Mouse (Mus musculus) hindbrain, embryonic 12.5 days (tissue): Measurements from ENCODE around the gene Nfkbid. TPM values are rescaled to one million over a fixed set of nuclear protein-coding genes. Genes with fewer than 3 reads are reported as not detected.
A peak's percentile ranks its signal among the peaks of the same experiment; 100 is the strongest.
"Not testable (repeated sequence)": the region's sequence is repeated elsewhere in the genome, so short reads cannot be mapped to it uniquely, and the experiment has no call there.

Experiments
- ATAC-seq: fragments of 200-750 bp; cut with Nextera tagmentation; 2 replicates; pipeline ENCODE4 v1.8.0; 2017; ENCODE audit warnings: moderate TSS enrichment; ENCODE audit not compliant: low FRiP score
- H3K27ac ChIP-seq: fragments of 300-500 bp; sonication (generic); 2 replicates; pipeline ENCODE4 v1.5.1; 2016; ENCODE audit warnings: mild to moderate bottlenecking
- H3K27me3 ChIP-seq: fragments of 300-500 bp; sonication (generic); 2 replicates; pipeline ENCODE4 v1.6.1; 2016; ENCODE audit warnings: mild to moderate bottlenecking
- H3K36me3 ChIP-seq: fragments of 300-500 bp; sonication (generic); 2 replicates; pipeline ENCODE4 v1.6.1; 2016; ENCODE audit warnings: mild to moderate bottlenecking
- H3K4me1 ChIP-seq: fragments of 300-500 bp; sonication (generic); 2 replicates; pipeline ENCODE4 v1.6.1; 2016
- H3K4me2 ChIP-seq: fragments of 300-500 bp; sonication (generic); replicated peaks from 2 replicates; pipeline ENCODE4 v1.6.1; 2016; ENCODE audit warnings: mild to moderate bottlenecking
- H3K4me3 ChIP-seq: fragments of 300-500 bp; sonication (generic); 2 replicates; pipeline ENCODE4 v1.5.1; 2016; ENCODE audit warnings: mild to moderate bottlenecking
- H3K9ac ChIP-seq: fragments of 300-500 bp; sonication (generic); 2 replicates; pipeline ENCODE4 v1.6.1; 2016; ENCODE audit warnings: mild to moderate bottlenecking, moderate library complexity
- H3K9me3 ChIP-seq: fragments of 300-500 bp; sonication (generic); replicated peaks from 2 replicates; pipeline ENCODE4 v1.6.1; 2016; ENCODE audit warnings: mild to moderate bottlenecking
- WGBS: fragments of 180-500 bp; shearing (Covaris S2); methylation state at CpG from one replicate; pipeline ENCODE4 v1.1.7; 2016; 5-methylcytosine and 5-hydroxymethylcytosine counted together
- polyA plus RNA-seq: library from polyadenylated mRNA; unstranded; fragments of >200 nt; fragmentation: Nextera tagmentation; extraction: Ambion mirVana; gene quantifications from 2 replicates; pipeline ENCODE4 v1.2.1, GENCODE M21; 2016

The Nfkbid gene
- polyA plus RNA-seq, 1 experiment from 2014 or later: 1.3 TPM

DNA sequence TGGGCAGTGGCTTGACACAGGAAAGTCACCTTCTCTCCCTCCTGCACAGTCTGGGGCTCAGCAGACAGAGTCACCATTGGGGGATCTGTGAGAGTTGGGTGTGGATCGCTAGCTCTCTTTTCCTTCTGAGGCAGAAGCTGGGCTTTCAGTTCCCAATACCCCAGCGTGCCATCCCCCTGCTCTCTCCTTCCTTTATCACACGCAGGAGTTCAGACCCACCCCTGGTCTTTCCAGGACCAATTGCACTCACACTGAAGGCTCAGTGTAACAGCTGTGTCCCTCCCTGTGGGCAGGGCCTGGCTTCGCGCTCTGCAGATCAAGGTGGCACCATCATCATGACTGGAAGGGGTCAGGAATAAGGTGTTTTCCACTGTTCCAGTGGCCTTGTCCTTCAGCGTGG is 32.7 kb downstream of the Nfkbid start:
- Histone ChIP-seq H3K4me3 (peak overlapping the region; percentile 20), H3K9ac (no peak overlapping the region), H3K27me3 (peaks cover 80% of the 10 kb centered on the region), H3K4me1 (peaks cover 41% of the 10 kb centered on the region), H3K27ac (no peak overlapping the region), H3K9me3 (no peaks in the 10 kb centered on the region), H3K36me3 (no peaks in the 10 kb centered on the region), H3K4me2 (peak overlapping the region; percentile 42)
- WGBS: 5% methylated on average over 6 of the region's 6 CpGs
- ATAC-seq: no peak

DNA sequence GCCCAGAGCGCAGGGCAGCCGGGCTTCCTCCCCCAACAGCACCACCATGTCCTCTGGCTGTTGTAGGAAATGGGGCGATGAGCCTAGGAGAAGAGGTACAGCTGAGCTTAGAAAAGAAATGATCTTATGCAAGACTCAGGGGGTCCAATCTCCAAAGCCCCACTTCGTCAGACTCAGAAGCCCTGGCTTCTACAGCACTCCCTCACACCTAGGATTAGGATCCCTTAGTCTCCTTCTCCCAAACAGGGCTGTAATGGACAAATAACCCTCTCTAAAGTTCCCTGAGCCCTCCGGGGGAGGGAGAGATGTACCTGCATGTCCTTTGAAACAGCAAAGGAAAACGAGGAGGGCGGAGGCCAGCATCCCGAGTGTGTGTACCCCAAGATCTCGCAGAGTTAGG is 35.0 kb downstream of the Nfkbid start:
- Histone ChIP-seq H3K4me3 (peak overlapping the region; percentile 30), H3K9ac (peak overlapping the region; percentile 32), H3K4me1 (peaks cover 46% of the 10 kb centered on the region), H3K36me3 (no peaks in the 10 kb centered on the region), H3K9me3 (no peaks in the 10 kb centered on the region), H3K27ac (peak overlapping the region; percentile 13; the same call in 1 of the 2 replicates), H3K4me2 (peak overlapping the region; percentile 53), H3K27me3 (peaks cover 93% of the 10 kb centered on the region)
- ATAC-seq: no peak
- WGBS: under 1% methylated on average over 9 of the region's 9 CpGs

DNA sequence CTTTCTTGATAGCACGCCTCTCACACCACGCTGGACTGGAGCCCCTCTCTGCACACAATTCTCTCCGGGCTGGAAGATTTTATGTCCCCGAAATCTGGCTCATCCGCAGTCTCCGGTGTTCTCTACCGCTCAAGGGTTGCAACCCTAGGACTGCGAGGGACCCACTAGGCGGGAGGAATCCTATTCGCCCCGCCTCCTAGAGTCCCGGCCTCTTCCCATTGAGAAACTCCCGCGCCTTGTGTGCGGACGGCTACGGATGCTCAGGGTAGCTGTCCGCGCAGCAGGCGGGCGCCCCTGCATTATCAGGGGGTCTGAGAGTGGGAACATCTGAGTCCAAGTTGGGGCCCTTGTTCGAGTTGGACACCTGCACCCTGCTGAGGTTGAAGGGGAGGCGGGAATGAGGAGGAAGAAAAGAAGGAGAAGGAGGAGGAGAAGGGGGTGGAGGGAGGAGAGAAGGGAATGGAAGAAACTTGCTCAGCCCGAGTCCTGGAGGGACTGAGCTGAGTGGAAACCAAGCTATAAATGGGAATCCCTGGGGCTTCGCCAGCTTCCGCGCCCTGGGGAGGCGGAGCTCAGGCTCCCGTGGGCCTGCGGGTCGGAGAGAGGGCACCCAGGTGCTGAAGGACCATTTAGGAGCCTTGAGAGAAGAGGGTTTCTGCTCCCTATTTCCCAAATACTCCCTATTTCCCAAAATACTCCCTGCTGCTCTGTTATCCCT is 35.5 kb downstream of the Nfkbid start:
- Histone ChIP-seq H3K27ac (peak overlapping the region; percentile 69; the same call in 1 of the 2 replicates), H3K9ac (peak overlapping the region; percentile 32; the same call in 1 of the 2 replicates), H3K4me2 (peak overlapping the region; percentile 53), H3K36me3 (no peaks in the 10 kb centered on the region), H3K27me3 (peaks cover 95% of the 10 kb centered on the region), H3K4me1 (peaks cover 46% of the 10 kb centered on the region), H3K4me3 (peak overlapping the region; percentile 30), H3K9me3 (no peaks in the 10 kb centered on the region)
- under 1% methylated on average over 31 of the region's 31 CpGs for WGBS
- ATAC-seq: peak; percentile 43

DNA sequence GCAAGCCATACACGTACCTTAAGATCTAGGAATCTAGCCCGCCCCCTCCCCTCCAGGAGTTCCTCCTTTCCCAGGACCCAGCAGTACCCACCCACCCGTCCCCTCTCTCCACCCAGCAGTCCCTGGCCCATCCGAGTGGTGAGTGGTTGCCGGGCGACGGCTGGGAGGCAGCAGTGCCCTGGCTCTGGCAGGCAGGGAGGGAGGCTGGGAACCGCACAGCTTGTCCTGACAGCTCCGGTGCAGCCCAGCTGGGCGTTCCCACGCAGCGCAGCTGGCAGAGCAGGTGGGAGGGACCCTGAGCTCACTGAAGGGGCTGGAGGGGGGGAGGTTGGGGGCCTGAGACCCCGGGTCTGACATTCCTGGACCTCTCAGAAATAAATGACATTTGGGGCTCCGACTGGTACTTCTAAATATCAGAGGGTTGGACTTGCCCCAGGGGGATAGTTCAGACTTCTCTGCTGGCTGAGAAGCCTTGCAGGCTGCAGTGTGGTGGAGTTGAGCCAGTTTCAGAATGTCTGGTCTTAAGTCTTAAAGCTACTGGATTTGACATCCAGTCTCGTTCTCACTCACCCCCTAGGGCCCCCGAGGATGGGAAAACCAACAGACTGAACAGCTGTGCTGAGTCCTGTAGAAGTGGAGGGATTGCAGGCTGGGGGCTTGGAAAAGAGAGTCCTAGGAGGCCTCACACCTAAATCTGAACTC is 36.2 kb downstream of the Nfkbid start, which contains the start of the genes Kirrel2 and Nphs1:
TSS of gene Kirrel2 (minus strand) at position 62 of the 702 bp plus-strand sequence.
TSS of gene Nphs1 (plus strand) at position 687 of the 702 bp plus-strand sequence.
- H3K27ac ChIP-seq: peak within 1 kb of the TSS; percentile 69
- H3K4me2 ChIP-seq: peak within 1 kb of the TSS; percentile 53
- peak within 1 kb of the TSS; percentile 30 for H3K4me3 ChIP-seq
- H3K27me3 ChIP-seq: peaks cover 97% of the 10 kb centered on the region
- H3K9ac ChIP-seq: peak within 1 kb of the TSS; percentile 32; the same call in 1 of the 2 replicates
- peak; percentile 91 for ATAC-seq
- peaks cover 46% of the 10 kb centered on the region for H3K4me1 ChIP-seq
- no peaks in the 10 kb centered on the region for H3K9me3 ChIP-seq
- 1% methylated on average over 16 of the region's 16 CpGs for WGBS
- no peaks in the 10 kb centered on the region for H3K36me3 ChIP-seq

DNA sequence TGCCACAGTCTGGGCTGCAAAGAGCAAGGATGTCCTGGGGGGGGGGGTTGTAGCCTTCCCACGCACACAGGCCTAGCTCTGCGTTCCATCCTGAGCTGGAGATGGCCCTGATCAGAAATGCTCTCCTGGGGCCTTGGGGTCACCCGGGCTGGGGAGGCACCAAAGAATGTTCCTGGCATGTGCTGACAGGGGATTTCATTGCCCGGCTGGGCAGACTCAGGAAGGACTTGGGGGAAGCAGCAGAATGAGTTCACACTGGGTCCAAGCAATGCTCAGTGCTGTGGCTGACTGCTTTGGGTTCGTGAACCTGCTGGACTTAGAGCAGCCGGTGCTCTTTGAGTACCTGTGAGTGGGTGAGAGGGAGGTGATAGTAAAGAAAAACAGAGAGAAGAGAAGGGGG is 38.0 kb downstream of the Nfkbid start:
- 19% methylated on average over 6 of the region's 6 CpGs for WGBS
- Histone ChIP-seq H3K36me3 (no peaks in the 10 kb centered on the region), H3K9ac (no peak overlapping the region), H3K4me1 (peaks cover 34% of the 10 kb centered on the region), H3K4me3 (no peak overlapping the region), H3K27me3 (peaks cover 96% of the 10 kb centered on the region), H3K27ac (peak overlapping the region; percentile 9; the same call in 1 of the 2 replicates), H3K4me2 (no peak overlapping the region; the same call in 1 of the 2 replicates), H3K9me3 (no peaks in the 10 kb centered on the region)
- ATAC-seq: no peak

DNA sequence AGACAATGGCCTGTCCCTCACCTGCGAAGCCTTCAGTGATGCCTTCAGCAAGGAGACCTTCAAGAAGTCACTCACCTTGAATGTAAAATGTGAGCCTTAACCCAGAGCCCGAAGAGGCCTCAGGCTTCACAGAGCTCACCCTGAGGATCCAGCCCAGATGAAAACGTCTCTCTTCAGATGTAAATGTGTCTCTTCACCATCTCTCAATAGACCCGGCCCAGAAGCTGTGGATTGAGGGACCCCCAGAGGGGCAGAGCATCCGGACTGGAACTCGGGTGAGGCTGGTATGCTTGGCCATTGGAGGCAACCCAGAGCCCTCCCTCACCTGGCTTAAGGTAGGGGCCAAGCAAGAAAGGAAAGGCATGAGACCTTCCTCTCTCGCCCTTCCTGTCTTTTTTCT is 42.0 kb downstream of the Nfkbid start:
- no peak for ATAC-seq
- Histone ChIP-seq H3K4me2 (no peak overlapping the region), H3K4me3 (no peak overlapping the region), H3K27ac (no peak overlapping the region), H3K27me3 (peaks cover 98% of the 10 kb centered on the region), H3K9me3 (no peaks in the 10 kb centered on the region), H3K36me3 (no peaks in the 10 kb centered on the region), H3K9ac (no peak overlapping the region), H3K4me1 (peaks cover 21% of the 10 kb centered on the region)
- WGBS: 30% methylated on average over 7 of the region's 7 CpGs

DNA sequence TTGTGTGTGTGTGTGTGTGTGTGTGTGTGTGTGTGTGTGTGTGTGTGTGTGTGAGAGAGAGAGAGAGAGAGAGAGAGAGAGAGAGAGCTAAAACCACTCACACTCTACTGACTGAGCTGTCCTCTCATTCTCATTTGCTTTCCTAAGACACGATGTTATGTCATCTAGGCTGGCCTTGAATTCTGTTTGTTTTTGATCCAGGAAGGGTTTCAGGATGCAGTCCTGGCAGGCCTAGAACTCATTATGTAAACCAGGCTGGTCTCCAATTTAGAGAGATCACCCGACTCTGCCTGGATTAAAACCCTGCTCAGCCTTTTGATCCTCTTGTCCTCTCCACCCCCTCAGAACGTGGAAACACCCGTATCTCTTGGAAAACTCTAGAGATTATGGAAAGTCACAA is 42.5 kb downstream of the Nfkbid start:
- Histone ChIP-seq H3K9me3 (no peaks in the 10 kb centered on the region), H3K27me3 (peaks cover 95% of the 10 kb centered on the region), H3K4me1 (peaks cover 17% of the 10 kb centered on the region), H3K27ac (no peak overlapping the region), H3K4me3 (no peak overlapping the region), H3K9ac (no peak overlapping the region), H3K4me2 (no peak overlapping the region), H3K36me3 (no peaks in the 10 kb centered on the region)
- no peak for ATAC-seq
- WGBS: 29% methylated on average over 4 of the region's 4 CpGs

DNA sequence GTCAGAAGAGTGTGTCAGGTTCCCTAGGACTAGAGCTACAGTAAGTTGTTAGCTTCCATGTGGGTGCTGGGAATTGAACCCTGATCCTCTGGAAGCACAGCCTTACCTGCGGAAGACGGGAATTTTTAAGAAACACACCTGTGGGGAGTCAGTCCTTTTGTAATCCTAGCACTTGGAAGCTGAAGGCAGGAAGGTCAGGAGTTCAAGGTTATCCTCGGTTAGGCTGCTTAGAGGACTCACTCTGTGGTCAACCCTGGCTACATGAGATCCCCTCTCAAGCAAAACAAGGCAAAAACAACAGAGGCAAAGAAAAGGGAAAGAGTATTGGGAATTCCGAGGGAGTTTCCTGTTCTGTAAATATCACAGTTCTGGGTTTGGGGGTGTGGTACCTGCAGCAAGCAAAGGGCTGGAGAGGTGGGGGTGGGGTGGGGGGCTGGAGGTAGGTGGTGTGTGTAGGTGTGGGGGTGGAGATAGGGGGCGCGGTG is 43.3 kb downstream of the Nfkbid start:
- Histone ChIP-seq H3K9ac (no peak overlapping the region; the same call in 1 of the 2 replicates), H3K4me1 (peaks cover 11% of the 10 kb centered on the region), H3K27me3 (peaks cover 86% of the 10 kb centered on the region), H3K27ac (no peak overlapping the region), H3K4me2 (no peak overlapping the region), H3K36me3 (no peaks in the 10 kb centered on the region), H3K4me3 (peak overlapping the region; percentile 4; the same call in 1 of the 2 replicates), H3K9me3 (no peaks in the 10 kb centered on the region)
- 10% methylated on average over 6 of the region's 6 CpGs for WGBS
- ATAC-seq: no peak

DNA sequence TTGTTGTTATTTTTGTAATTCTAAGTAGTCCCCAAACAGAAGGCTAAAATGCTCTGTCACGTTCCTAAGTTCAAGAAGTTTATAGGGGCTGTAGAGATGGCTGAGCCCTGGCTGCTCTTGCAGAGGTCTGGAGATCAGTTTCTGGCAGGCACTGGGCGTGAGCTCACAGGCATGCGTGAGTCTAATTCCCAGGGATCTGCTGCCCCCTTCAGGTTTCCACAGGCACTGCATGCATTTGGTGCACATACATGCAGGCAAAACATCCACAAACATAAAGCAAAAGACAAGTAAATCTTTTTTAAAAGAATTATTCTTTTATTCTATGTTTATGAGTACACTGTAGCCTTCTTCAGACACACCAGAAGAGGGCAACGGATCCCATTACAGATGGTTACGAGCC is 50.9 kb downstream of the Nfkbid start:
- Histone ChIP-seq H3K4me2 (no peak overlapping the region), H3K9me3 (no peaks in the 10 kb centered on the region), H3K27me3 (peaks cover 13% of the 10 kb centered on the region), H3K36me3 (no peaks in the 10 kb centered on the region), H3K4me1 (peaks cover 3% of the 10 kb centered on the region), H3K4me3 (no peak overlapping the region), H3K27ac (no peak overlapping the region), H3K9ac (no peak overlapping the region)
- 52% methylated on average over 5 of the region's 5 CpGs for WGBS
- ATAC-seq: no peak

DNA sequence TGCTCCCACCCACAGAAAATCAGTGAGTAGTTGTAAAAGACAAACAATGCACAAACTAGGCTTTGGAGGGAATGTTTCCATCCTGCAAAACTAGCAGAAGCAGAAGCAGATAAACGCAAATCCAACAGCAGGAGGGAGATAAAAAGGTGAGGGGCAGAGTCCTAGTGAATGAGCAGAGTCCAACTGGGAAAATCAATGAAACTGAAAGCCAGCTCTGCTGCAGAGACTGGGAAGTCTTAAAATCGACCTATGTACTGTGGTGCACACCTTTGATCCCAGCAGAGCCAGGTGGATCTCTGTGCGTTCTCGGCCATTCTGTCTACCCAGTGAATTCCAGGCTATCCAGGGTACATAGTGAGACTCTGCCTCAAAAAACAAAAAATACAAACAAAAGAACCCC is 53.5 kb downstream of the Nfkbid start:
- Histone ChIP-seq H3K4me1 (peaks cover 9% of the 10 kb centered on the region), H3K4me2 (no peak overlapping the region), H3K27me3 (peaks cover 4% of the 10 kb centered on the region), H3K9ac (no peak overlapping the region), H3K4me3 (no peak overlapping the region), H3K36me3 (no peaks in the 10 kb centered on the region), H3K9me3 (no peaks in the 10 kb centered on the region), H3K27ac (no peak overlapping the region)
- no peak for ATAC-seq
- 72% methylated on average over 4 of the region's 4 CpGs for WGBS

DNA sequence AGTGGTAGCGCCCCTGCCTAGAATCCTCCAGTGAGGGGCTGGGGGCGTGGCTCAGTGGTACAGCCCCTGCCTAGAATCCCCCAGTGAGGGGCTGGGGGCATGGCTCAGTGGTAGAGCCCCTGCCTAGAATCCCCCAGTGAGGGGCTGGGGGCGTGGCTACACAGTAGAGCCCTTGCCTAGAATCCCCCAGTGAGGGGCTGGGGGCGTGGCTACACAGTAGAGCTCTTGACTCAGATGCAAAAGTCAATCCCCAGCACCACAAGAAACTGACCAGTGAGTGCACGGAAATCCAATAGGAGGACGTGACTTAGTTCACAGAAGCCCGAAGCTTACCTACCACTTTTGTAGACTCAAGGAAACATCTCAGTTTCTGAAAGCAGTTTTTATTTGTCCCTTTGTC is 54.6 kb downstream of the Nfkbid start:
- H3K9me3 ChIP-seq, H3K4me3 ChIP-seq, ATAC-seq, H3K4me1 ChIP-seq, H3K27ac ChIP-seq, H3K36me3 ChIP-seq, H3K9ac ChIP-seq, H3K27me3 ChIP-seq, H3K4me2 ChIP-seq: not testable (repeated sequence)
- WGBS: 89% methylated on average over 7 of the region's 7 CpGs
